Mouse (Mus musculus) megakaryocyte, embryonic 14.5 days (primary cell): ENCODE data around the gene Tank.

ENCODE experiments used
- FLI1 ChIP-seq: IDR thresholded peaks from 2 replicates; pipeline ENCODE4 v1.6.1; 2012; ENCODE audit warnings: low read length, inconsistent platforms, mixed read lengths
- GATA1 ChIP-seq: IDR thresholded peaks from 3 replicates; pipeline ENCODE4 v1.6.1; 2012; ENCODE audit warnings: mixed read lengths, low read length, inconsistent platforms, borderline replicate concordance

DNA sequence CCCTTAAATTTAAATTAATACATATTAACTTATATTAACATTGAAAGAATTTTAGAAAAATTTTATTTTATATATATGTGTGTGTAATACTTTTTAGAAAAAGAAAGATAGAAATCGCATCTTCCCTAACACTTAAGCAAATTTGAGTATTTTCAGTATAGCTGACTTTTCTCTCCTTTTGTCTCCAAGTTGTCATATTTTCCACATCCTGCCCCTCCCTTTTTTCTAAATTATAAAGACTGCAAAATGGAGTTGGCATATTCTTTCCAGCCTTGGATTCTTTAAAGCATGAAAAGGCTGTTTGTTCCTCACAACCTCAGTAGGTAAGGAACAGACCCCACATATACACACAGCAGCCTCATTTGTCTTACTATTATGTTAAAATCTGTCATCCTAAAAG is 56.7 kb downstream of the Tank start:
- TF ChIP-seq GATA1: no peak
- no peak for TF ChIP-seq FLI1
